Mouse (Mus musculus): ENCODE data around the gene Cx3cr1. TPM values are rescaled to one million over a fixed set of nuclear protein-coding genes. Genes with fewer than 3 reads are reported as not detected.

Cx3cr1 gene
- polyA plus RNA-seq, 1 experiment = 7.5 TPM

- H3K4me1 ChIP-seq (replicated peaks; ENCODE audit: control insufficient read depth, insufficient read depth, low read length) = peaks cover 42% of the 10 kb centered on the region
- H3K27ac ChIP-seq (ENCODE audit: control insufficient read depth, insufficient read depth, low read length) = peak overlapping the region; percentile 93
- DNase-seq = peak; percentile 44
- H3K4me3 ChIP-seq (ENCODE audit: control insufficient read depth, insufficient read depth, low read length) = peak overlapping the region; percentile 57
- no peaks in the 10 kb centered on the region for H3K27me3 ChIP-seq (ENCODE audit: control insufficient read depth, insufficient read depth, low read length)
- 53% methylated on average over 6 of the region's 6 CpGs for whole genome bisulfite sequencing
- peaks cover 18% of the 10 kb centered on the region for H3K36me3 ChIP-seq (ENCODE audit: control insufficient read depth, insufficient read depth, low read length)
- TF ChIP-seq CTCF (IDR thresholded peaks at IDR 0.05; ENCODE audit: borderline replicate concordance, control insufficient read depth, extremely low read depth, insufficient read depth, low read length, poor library complexity) = no peak
- TF ChIP-seq POLR2A (IDR thresholded peaks at IDR 0.05; ENCODE audit: control insufficient read depth, extremely low read depth, insufficient read depth, low read length, poor library complexity) = no peak
Measured at GRCm38 (mm10) chr9:119978811-119979441, 90.8 kb downstream of the Cx3cr1 start.

GRCm38 (mm10) chr9:119978151-119978810 is 91.4 kb downstream of the Cx3cr1 start:
- peak; percentile 84 for DNase-seq

GRCm38 (mm10) chr9:119977557-119978060 is 92.1 kb downstream of the Cx3cr1 start:
- peaks cover 41% of the 10 kb centered on the region for H3K4me1 ChIP-seq (replicated peaks; ENCODE audit: control insufficient read depth, insufficient read depth, low read length)

More at GRCm38 (mm10) chr9:119978151-119978810, 91.4 kb downstream of the Cx3cr1 start:
- Histone ChIP-seq H3K36me3 (ENCODE audit: control insufficient read depth, insufficient read depth, low read length) (peaks cover 25% of the 10 kb centered on the region), H3K27me3 (ENCODE audit: control insufficient read depth, insufficient read depth, low read length) (no peaks in the 10 kb centered on the region), H3K4me1 (replicated peaks; ENCODE audit: control insufficient read depth, insufficient read depth, low read length) (peaks cover 41% of the 10 kb centered on the region), H3K4me3 (ENCODE audit: control insufficient read depth, insufficient read depth, low read length) (peak overlapping the region; percentile 57), H3K27ac (ENCODE audit: control insufficient read depth, insufficient read depth, low read length) (peak overlapping the region; percentile 93)
- TF ChIP-seq CTCF (IDR thresholded peaks at IDR 0.05; ENCODE audit: borderline replicate concordance, control insufficient read depth, extremely low read depth, insufficient read depth, low read length, poor library complexity) (no peak), POLR2A (IDR thresholded peaks at IDR 0.05; ENCODE audit: control insufficient read depth, extremely low read depth, insufficient read depth, low read length, poor library complexity) (no peak; the same call in 1 of the 2 replicates)
- 3% methylated on average over 9 of the region's 9 CpGs for WGBS

GRCm38 (mm10) chr9:119976704-119977556 is 92.7 kb downstream of the Cx3cr1 start:
- Histone ChIP-seq H3K36me3 (ENCODE audit: control insufficient read depth, insufficient read depth, low read length) (peaks cover 38% of the 10 kb centered on the region), H3K27me3 (ENCODE audit: control insufficient read depth, insufficient read depth, low read length) (no peaks in the 10 kb centered on the region), H3K4me3 (ENCODE audit: control insufficient read depth, insufficient read depth, low read length) (peak overlapping the region; percentile 57), H3K27ac (ENCODE audit: control insufficient read depth, insufficient read depth, low read length) (peak overlapping the region; percentile 93), H3K4me1 (replicated peaks; ENCODE audit: control insufficient read depth, insufficient read depth, low read length) (peaks cover 41% of the 10 kb centered on the region)
- TF ChIP-seq POLR2A (IDR thresholded peaks at IDR 0.05; ENCODE audit: control insufficient read depth, extremely low read depth, insufficient read depth, low read length, poor library complexity) = no peak
- TF ChIP-seq CTCF (IDR thresholded peaks at IDR 0.05; ENCODE audit: borderline replicate concordance, control insufficient read depth, extremely low read depth, insufficient read depth, low read length, poor library complexity) = no peak
- 4% methylated on average over 17 of the region's 17 CpGs for WGBS
- DNase-seq = peak; percentile 49

More at GRCm38 (mm10) chr9:119977557-119978060, 92.1 kb downstream of the Cx3cr1 start:
- WGBS = 7% methylated on average over 5 of the region's 5 CpGs
- Histone ChIP-seq H3K27ac (ENCODE audit: control insufficient read depth, insufficient read depth, low read length) (peak overlapping the region; percentile 93), H3K4me3 (ENCODE audit: control insufficient read depth, insufficient read depth, low read length) (peak overlapping the region; percentile 57), H3K27me3 (ENCODE audit: control insufficient read depth, insufficient read depth, low read length) (no peaks in the 10 kb centered on the region), H3K36me3 (ENCODE audit: control insufficient read depth, insufficient read depth, low read length) (peaks cover 32% of the 10 kb centered on the region)
- DNase-seq = no peak
- TF ChIP-seq POLR2A (IDR thresholded peaks at IDR 0.05; ENCODE audit: control insufficient read depth, extremely low read depth, insufficient read depth, low read length, poor library complexity) (no peak), CTCF (IDR thresholded peaks at IDR 0.05; ENCODE audit: borderline replicate concordance, control insufficient read depth, extremely low read depth, insufficient read depth, low read length, poor library complexity) (no peak)

- Histone ChIP-seq H3K27me3 (ENCODE audit: control insufficient read depth, insufficient read depth, low read length) (no peaks in the 10 kb centered on the region), H3K36me3 (ENCODE audit: control insufficient read depth, insufficient read depth, low read length) (peaks cover 46% of the 10 kb centered on the region), H3K4me1 (replicated peaks; ENCODE audit: control insufficient read depth, insufficient read depth, low read length) (peaks cover 38% of the 10 kb centered on the region), H3K4me3 (ENCODE audit: control insufficient read depth, insufficient read depth, low read length) (no peak overlapping the region), H3K27ac (ENCODE audit: control insufficient read depth, insufficient read depth, low read length) (no peak overlapping the region)
- no peak for DNase-seq
- WGBS = 97% methylated on average over 4 of the region's 4 CpGs
- no peak for TF ChIP-seq POLR2A (IDR thresholded peaks at IDR 0.05; ENCODE audit: control insufficient read depth, extremely low read depth, insufficient read depth, low read length, poor library complexity)
- no peak for TF ChIP-seq CTCF (IDR thresholded peaks at IDR 0.05; ENCODE audit: borderline replicate concordance, control insufficient read depth, extremely low read depth, insufficient read depth, low read length, poor library complexity)
Measured at GRCm38 (mm10) chr9:119975286-119975685, 94.4 kb downstream of the Cx3cr1 start.

- WGBS = 88% methylated on average over 5 of the region's 5 CpGs
- no peak overlapping the region for H3K4me3 ChIP-seq (ENCODE audit: control insufficient read depth, insufficient read depth, low read length)
Measured at GRCm38 (mm10) chr9:119974609-119975008, 95.1 kb downstream of the Cx3cr1 start.

More at GRCm38 (mm10) chr9:119974609-119975008, 95.1 kb downstream of the Cx3cr1 start:
- peaks cover 33% of the 10 kb centered on the region for H3K4me1 ChIP-seq (replicated peaks; ENCODE audit: control insufficient read depth, insufficient read depth, low read length)
- TF ChIP-seq CTCF (IDR thresholded peaks at IDR 0.05; ENCODE audit: borderline replicate concordance, control insufficient read depth, extremely low read depth, insufficient read depth, low read length, poor library complexity) (no peak), POLR2A (IDR thresholded peaks at IDR 0.05; ENCODE audit: control insufficient read depth, extremely low read depth, insufficient read depth, low read length, poor library complexity) (no peak)
- no peak for DNase-seq
- H3K27ac ChIP-seq (ENCODE audit: control insufficient read depth, insufficient read depth, low read length) = no peak overlapping the region
- no peaks in the 10 kb centered on the region for H3K27me3 ChIP-seq (ENCODE audit: control insufficient read depth, insufficient read depth, low read length)
- peaks cover 46% of the 10 kb centered on the region for H3K36me3 ChIP-seq (ENCODE audit: control insufficient read depth, insufficient read depth, low read length)
